Mouse (Mus musculus) ES-CJ7 (cell line): Measurements from ENCODE around the gene E2f6.

ENCODE experiments used
- DNase-seq: peaks from one replicate; pipeline ENCODE4 v3.0.0; 2011; ENCODE audit warnings: low read depth, low spot score

The E2f6 gene

DNA sequence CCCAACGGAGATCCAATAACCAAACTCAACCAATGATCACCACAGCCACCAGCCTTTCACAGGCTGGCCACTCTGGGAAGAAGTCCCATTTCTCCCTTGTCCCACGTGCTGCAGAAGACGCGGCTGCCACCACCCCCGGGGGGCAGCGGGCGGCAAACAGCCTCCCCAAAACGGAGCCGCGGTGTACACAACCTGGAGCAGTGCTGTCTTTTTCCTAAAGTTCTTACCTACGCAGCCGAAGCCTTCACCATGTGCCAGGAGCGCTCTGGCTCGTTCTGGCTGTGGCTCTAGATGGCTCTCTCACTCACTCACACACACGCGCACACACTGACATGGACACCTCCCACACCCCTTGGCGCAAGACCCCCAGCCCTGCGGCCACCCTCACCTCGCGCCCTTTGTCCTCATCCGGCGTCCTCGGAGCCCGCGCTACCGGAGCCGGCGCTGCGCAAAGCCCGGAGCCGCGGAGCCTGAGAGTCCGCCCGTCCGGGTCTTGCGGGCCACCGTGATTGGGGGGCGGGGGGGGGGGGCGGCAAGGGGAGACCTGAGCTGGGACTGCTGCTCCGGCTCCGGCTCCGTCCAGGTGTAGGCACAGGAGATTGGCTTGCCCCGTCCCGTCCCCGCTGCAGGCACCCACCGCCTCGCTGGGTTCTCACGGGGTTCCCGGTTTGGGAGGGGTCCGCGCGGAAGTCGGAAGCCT, 10.4 kb upstream of the E2f6 start, which contains the start of gene Greb1:
TSS of gene Greb1 (minus strand) at position 628 of the 700 bp plus-strand sequence.
- DNase-seq = peak; percentile 32

DNA sequence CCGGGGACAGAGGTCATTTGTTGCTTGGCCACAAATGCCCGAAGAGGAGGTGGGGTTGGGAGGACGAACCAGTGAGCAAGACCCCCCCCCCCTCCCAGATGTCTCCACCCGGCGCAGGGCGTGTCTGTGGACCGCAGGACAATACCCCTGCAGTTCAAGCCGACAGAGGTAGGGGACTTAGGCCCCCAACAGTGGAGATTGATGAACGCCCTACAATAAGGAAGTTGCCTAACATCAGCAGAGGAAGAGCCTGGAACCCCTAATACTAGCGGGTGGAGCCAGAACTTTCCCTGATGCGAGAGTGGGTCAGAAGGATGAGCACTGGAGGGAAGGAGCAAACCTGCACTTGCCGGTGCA, 9.8 kb upstream of the E2f6 start:
- peak; percentile 46 for DNase-seq

- no peak for DNase-seq
These were observed 7.4 kb upstream of the E2f6 start for GRCm38 (mm10) chr12:16803237-16803955.

- no peak for DNase-seq
These were observed 6.8 kb upstream of the E2f6 start for GRCm38 (mm10) chr12:16803956-16804430.

- peak; percentile 71 for DNase-seq
These were observed 5.3 kb upstream of the E2f6 start for GRCm38 (mm10) chr12:16805511-16805910.

DNA sequence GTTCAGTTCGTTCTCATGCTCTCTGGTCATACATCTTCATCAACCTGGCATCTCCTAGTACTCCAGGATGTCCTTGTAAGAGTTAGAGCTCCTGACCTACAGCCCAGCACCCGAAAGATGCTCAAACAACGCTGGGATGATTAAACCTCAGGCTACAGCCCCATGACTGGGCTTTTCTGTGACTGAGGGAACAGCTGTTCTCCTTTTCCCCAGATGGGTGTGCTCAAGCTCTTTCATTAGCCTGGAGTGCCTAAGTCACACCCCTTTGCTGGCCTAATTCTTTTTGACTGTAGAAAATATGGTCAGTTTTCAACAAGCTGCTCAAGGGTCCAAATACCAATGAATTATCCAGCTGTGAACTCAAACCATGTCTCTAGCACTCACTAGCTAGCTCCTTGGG, 2.7 kb upstream of the E2f6 start:
- DNase-seq = peak; percentile 43

DNA sequence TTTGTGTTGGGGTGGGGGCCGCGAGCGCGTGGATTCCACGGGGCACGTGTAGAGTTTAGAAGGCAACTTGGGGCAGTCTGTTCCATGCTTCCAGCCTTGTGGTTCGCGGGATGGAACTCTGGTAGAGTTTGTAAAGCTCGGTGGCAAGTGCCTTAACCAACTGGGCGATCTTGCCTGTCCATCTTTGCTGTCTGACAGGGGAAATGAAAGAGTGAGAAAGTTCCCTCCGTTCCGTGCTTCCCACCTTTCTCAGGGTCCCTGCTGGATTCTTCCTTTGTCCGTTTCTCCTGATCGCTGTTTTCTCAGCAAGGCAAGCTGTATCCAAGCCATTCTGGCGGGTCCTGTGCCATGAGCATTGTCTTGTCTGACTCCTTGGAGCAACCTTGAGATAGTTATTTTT, 714 bp downstream of the E2f6 start:
- DNase-seq = no peak

- DNase-seq = no peak
These were observed 6.4 kb downstream of the E2f6 start for GRCm38 (mm10) chr12:16817147-16817546.

DNA sequence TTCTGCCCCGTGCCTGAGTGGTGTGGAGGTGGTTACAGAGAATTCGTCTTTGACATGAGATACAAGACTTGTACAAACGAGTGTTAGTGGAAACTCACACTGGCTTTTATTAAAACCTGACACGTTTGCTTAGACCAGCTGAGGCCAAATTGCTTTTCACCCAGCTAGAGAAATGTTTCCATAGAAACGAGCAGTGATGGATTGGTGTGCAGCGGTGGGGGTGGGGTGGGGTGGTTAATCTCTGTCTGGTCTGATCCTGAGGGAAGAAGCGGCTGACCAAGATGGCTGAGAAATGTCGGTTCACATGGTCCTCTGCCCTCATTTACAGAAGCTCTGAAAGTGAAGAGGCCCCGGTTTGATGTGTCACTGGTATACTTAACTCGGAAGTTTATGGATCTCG, 7.8 kb downstream of the E2f6 start:
- DNase-seq = no peak

DNA sequence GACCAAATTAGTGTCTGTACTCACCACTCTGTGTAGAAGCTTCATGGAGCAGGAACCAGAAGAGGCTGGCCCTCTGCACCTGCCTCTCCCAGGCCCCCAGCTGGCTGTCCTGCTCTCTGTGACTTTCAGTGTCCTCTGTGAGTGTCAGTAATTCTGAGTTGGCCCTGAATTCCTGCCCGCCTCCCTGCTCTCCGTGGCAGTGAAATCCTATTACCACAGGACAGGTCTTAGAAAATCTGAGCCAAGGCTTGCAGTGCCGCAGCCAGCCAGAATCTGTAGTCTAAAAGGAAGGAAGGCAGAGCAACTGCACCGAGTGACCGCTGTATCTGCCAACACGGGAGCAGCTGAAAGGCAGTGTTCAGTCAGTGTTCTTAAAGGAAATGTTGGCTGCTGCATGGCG, 10.0 kb downstream of the E2f6 start:
- DNase-seq = no peak

DNA sequence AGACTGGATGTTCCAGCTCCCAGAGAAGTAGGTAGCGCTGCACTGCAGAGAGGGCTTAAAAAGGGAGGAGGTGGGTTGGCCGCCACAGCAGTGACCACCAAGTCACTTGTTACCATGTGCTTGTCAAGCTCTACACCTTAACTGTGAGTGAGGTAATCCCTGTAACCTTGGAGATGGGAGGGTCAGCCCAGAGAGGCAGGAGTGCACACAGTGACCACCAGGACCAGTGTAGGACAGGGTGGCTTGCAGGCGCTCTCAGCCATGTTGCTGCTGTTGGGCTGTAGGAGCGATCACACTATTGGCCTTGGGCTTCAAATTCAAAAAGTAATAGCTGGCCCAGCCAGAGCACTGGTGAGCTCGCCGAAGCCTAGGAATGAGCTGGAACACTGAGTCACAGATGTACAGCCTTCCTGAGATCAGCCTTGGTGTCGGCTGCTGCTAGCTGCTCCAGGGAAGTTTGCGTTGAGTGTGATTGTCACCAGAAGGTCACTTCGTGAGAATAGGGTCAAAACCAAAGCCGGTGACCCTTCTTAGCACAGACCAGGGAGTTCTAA, 11.5 kb downstream of the E2f6 start:
- DNase-seq = no peak

- no peak for DNase-seq
These were observed 12.9 kb downstream of the E2f6 start for GRCm38 (mm10) chr12:16823701-16824100.

DNA sequence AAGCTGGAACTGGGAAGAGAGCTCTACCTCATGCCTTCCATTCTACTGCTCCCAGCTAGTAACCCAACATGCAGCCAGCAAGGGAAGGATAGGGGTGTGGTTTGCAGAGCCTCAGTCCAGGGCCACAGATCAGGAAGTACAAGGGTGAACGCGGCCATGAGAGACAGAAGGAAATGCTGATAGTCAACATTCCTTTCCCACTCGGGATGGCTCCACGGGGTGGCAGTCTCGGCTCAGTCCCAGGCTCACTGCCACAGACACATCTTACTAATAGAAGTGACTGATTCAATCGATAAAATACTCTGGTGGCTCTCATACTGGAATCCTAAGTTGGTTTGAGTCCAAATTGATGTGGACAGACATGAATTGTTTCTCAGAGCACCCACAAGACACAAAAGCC, 17.7 kb downstream of the E2f6 start:
- peak; percentile 34 for DNase-seq

DNA sequence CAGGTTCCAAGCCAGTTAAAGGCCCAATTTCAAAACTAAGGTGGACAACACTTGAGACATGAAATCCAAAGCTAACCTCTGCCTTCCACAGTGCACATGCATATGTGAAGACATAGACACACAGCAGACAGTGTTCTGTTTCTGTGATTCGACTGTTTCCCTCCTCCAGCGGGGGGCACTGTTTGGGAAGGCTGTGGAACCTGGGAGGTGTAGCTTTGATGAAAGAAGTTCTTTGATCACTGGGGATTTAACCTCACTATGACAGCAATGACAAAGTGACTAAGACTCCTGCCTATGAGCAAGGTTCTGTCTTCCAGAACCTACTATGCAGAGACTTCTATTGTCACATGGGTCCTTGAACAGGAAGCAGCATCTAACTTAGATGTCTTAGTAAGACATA, 19.0 kb downstream of the E2f6 start:
- DNase-seq = no peak

- DNase-seq = peak; percentile 10
These were observed 20.3 kb downstream of the E2f6 start for GRCm38 (mm10) chr12:16831071-16831470.

GRCm38 (mm10) chr12:16834701-16835100, 23.9 kb downstream of the E2f6 start:
- DNase-seq = no peak

GRCm38 (mm10) chr12:16836188-16836587, 25.4 kb downstream of the E2f6 start:
- DNase-seq = no peak

DNA sequence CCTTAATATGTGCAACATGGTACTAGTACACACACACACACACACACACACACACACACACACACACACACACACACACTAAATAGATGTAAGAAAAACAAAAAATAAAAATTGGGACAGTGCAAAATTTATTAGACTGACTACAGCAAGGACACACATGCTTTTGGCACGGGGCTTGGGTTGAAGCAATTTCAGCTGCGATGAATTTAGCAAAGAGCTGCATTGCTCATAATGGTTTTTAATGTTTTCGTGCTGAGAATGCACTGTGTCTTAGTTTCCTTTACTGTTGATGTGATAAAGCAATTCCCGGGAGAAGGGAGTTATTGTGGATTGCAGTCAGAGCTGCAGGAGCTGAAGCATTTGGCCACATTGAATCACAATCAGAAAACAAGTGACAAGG, 27.0 kb downstream of the E2f6 start:
- DNase-seq = no peak

GRCm38 (mm10) chr12:16840842-16841782, 30.3 kb downstream of the E2f6 start:
- no peak for DNase-seq

- no peak for DNase-seq
These were observed 34.1 kb downstream of the E2f6 start for GRCm38 (mm10) chr12:16844623-16845592.
